Mouse (Mus musculus): ENCODE measurements at regions not wholly inside any gene's neighbourhood (a gene's known extent, or its start where the extent isn't known, plus 50 kb on each side); places are given as distances from the start of the nearest gene placed in this dataset.

GRCm38 (mm10) chr1:45732958-45733357 lies 62.0 kb upstream of the Wdr75 start:
- TF ChIP-seq CTCF (IDR thresholded peaks at IDR 0.05): no peak
- TF ChIP-seq EP300 (IDR thresholded peaks at IDR 0.05): no peak
